Mouse (Mus musculus): Measurements from ENCODE around the gene Ogdh. TPM values are rescaled to one million over a fixed set of nuclear protein-coding genes. Genes with fewer than 3 reads are reported as not detected.
A peak's percentile ranks its signal among the peaks of the same experiment; 100 is the strongest.
"Not testable (repeated sequence)": the region's sequence is repeated elsewhere in the genome, so short reads cannot be mapped to it uniquely, and the experiment has no call there.

Ogdh gene
- total and polyA plus RNA-seq, 2 experiments = 69.9 to 85.2 TPM

DNA sequence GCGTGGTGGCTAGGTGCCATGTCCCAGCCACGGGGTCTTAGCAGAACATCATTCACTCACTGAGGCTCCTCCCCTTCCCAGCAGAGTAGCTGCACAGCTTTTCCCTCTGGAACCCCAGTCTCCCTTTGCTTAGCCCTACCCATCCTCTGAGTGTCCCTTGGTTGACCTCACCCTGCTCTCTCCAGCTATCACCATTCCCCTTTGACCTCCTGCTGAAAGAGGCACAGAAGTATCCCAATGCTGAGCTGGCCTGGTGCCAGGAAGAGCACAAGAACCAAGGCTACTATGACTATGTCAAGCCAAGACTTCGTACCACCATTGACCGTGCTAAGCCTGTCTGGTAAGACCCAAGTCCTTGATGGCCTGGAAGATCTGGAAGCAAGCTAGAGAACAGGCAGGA lies 63.7 kb downstream of the Ogdh start:
- Histone ChIP-seq H3K4me1 (ENCODE audit: control insufficient read depth, insufficient read depth, low read length) (no peaks in the 10 kb centered on the region), H3K9ac (ENCODE audit: low read depth, low read length) (no peak overlapping the region), H3K79me2 (ENCODE audit: control insufficient read depth, insufficient read depth, low read length) (no peaks in the 10 kb centered on the region), H3K36me3 (ENCODE audit: control insufficient read depth, insufficient read depth, low read length) (peaks cover 25% of the 10 kb centered on the region), H3K27ac (replicated peaks; ENCODE audit: insufficient read depth, low read depth, low read length) (no peak overlapping the region), H3K4me3 (ENCODE audit: insufficient read depth, low read depth, low read length) (no peak overlapping the region), H3K27me3 (ENCODE audit: control insufficient read depth, insufficient read depth, low read length) (no peaks in the 10 kb centered on the region)
- TF ChIP-seq CTCF (IDR thresholded peaks at IDR 0.05; ENCODE audit: low read depth, low read length) (no peak), POLR2A (IDR thresholded peaks at IDR 0.05; ENCODE audit: extremely low read depth, insufficient read depth, low read length) (no peak)
- 84% methylated on average over 4 of the region's 4 CpGs for WGBS
- DNase-seq (ENCODE audit: extremely low read depth, low read depth, low spot score) = peak; percentile 23

DNA sequence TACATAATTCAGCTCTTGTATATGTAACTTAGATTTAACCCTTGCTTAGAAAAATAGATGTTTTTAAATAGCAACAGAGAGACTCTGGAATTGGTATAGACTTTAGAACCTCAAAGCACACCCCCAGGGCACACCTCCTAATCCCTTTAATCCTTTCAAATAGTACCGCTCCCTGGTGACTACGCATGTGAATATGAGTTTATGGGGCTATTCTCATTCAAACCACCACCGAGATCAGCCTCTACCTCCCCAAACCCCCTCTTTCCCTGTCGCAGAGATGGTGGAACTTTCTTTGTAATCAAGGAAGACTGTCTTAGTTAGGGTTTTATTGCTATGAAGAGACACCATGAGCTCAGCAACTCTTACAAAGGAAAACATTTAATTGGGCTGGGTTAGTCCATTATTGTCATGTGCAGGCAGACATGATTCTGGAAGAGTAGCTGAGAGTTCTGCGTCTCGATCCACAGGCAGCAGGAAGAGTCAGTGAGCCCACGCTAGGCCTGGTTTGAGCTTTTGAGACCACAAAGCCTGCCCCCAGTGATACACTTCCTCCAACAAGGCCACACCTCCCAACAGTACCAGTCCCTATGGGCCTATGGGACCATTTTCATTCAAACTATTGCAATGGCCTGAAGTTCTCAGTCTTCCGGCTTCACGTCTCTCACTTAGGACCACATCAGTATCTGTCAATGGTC lies 73.3 kb downstream of the Ogdh start:
- no peak overlapping the region for H3K9ac ChIP-seq (ENCODE audit: low read depth, low read length)
- no peak overlapping the region for H3K4me3 ChIP-seq (ENCODE audit: insufficient read depth, low read depth, low read length)
- H3K4me1 ChIP-seq (ENCODE audit: control insufficient read depth, insufficient read depth, low read length) = no peaks in the 10 kb centered on the region
- no peak for TF ChIP-seq POLR2A (IDR thresholded peaks at IDR 0.05; ENCODE audit: extremely low read depth, insufficient read depth, low read length)
- TF ChIP-seq CTCF (IDR thresholded peaks at IDR 0.05; ENCODE audit: low read depth, low read length) = no peak
- 98% methylated on average over 9 of the region's 9 CpGs for WGBS
- H3K36me3 ChIP-seq (ENCODE audit: control insufficient read depth, insufficient read depth, low read length) = no peaks in the 10 kb centered on the region
- no peak for DNase-seq (ENCODE audit: extremely low read depth, low read depth, low spot score)
- H3K27me3 ChIP-seq (ENCODE audit: control insufficient read depth, insufficient read depth, low read length) = no peaks in the 10 kb centered on the region
- H3K79me2 ChIP-seq (ENCODE audit: control insufficient read depth, insufficient read depth, low read length) = no peaks in the 10 kb centered on the region
- no peak overlapping the region for H3K27ac ChIP-seq (replicated peaks; ENCODE audit: insufficient read depth, low read depth, low read length)

DNA sequence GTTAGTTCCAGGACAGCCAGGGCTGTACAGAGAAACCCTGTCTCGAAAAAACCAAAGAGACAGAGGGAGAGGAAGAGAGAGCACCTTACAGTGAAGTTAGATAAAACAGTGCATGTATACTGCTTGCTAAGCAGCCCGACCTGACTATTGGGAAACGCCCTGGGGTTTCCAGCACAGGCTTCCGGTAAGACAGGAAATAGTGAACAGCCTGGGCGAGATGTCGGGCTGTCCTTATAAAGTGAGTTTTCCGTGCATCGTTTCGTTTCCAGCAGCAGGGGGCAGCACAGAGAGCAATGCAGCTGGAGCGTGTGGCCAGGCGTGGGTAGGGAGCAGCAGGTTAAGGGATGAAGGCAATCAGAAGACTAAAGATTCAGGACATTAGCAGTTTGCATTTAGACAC lies 74.5 kb downstream of the Ogdh start:
- 28% methylated on average over 11 of the region's 11 CpGs for WGBS
- H3K27ac ChIP-seq (replicated peaks; ENCODE audit: insufficient read depth, low read depth, low read length) = no peak overlapping the region
- no peaks in the 10 kb centered on the region for H3K4me1 ChIP-seq (ENCODE audit: control insufficient read depth, insufficient read depth, low read length)
- H3K79me2 ChIP-seq (ENCODE audit: control insufficient read depth, insufficient read depth, low read length) = no peaks in the 10 kb centered on the region
- peak; percentile 51 for DNase-seq (ENCODE audit: extremely low read depth, low read depth, low spot score)
- no peaks in the 10 kb centered on the region for H3K27me3 ChIP-seq (ENCODE audit: control insufficient read depth, insufficient read depth, low read length)
- TF ChIP-seq POLR2A (IDR thresholded peaks at IDR 0.05; ENCODE audit: extremely low read depth, insufficient read depth, low read length) (no peak), CTCF (IDR thresholded peaks at IDR 0.05; ENCODE audit: low read depth, low read length) (peak; percentile 91)
- H3K9ac ChIP-seq (ENCODE audit: low read depth, low read length) = no peak overlapping the region
- no peak overlapping the region for H3K4me3 ChIP-seq (ENCODE audit: insufficient read depth, low read depth, low read length)
- no peaks in the 10 kb centered on the region for H3K36me3 ChIP-seq (ENCODE audit: control insufficient read depth, insufficient read depth, low read length)

DNA sequence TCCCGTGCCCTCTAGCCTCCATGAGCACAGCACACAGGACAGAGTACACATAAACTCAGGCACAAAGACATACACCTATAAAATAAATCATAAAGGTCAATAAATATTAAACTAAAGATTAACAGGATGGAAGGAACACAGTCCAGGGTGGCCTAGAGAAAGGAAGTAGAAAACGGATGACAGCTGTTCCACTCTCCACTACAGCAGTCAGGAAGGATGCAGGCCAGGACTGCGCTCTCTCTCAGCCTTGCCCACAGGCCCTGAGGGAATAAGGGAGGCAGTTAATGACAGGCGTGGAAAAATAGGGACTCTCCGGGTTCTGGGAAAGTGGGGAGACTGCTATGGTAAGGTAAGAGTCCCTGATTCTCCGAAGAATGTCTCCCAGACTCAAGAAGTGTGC lies 75.0 kb downstream of the Ogdh start:
- Histone ChIP-seq H3K79me2 (ENCODE audit: control insufficient read depth, insufficient read depth, low read length) (no peaks in the 10 kb centered on the region), H3K4me3 (ENCODE audit: insufficient read depth, low read depth, low read length) (no peak overlapping the region), H3K27ac (replicated peaks; ENCODE audit: insufficient read depth, low read depth, low read length) (no peak overlapping the region), H3K9ac (ENCODE audit: low read depth, low read length) (no peak overlapping the region), H3K27me3 (ENCODE audit: control insufficient read depth, insufficient read depth, low read length) (no peaks in the 10 kb centered on the region), H3K4me1 (ENCODE audit: control insufficient read depth, insufficient read depth, low read length) (no peaks in the 10 kb centered on the region), H3K36me3 (ENCODE audit: control insufficient read depth, insufficient read depth, low read length) (no peaks in the 10 kb centered on the region)
- TF ChIP-seq CTCF (IDR thresholded peaks at IDR 0.05; ENCODE audit: low read depth, low read length) (no peak), POLR2A (IDR thresholded peaks at IDR 0.05; ENCODE audit: extremely low read depth, insufficient read depth, low read length) (no peak)
- 87% methylated on average over 6 of the region's 6 CpGs for WGBS
- DNase-seq (ENCODE audit: extremely low read depth, low read depth, low spot score) = no peak

DNA sequence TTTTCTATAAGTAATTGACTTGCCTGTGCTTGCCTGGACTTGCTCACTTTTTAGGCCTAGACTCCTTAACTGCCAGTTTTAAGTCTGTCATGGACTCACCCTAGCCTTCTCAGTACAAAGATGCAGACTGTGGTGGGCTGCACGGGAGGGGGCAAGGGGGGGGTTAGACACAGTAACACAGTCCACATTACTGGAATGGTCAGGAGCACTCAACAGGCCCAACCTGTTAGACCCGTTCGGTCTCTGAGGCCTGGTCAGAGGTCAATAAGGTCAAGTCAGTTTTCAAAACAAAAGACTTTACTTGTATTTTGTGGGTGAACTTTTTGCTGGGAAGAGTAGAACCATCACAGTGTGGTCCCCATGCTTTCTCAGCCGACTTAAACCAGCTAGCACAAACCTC lies 75.7 kb downstream of the Ogdh start:
- TF ChIP-seq POLR2A (IDR thresholded peaks at IDR 0.05; ENCODE audit: extremely low read depth, insufficient read depth, low read length) (no peak), CTCF (IDR thresholded peaks at IDR 0.05; ENCODE audit: low read depth, low read length) (no peak)
- Histone ChIP-seq H3K4me3 (ENCODE audit: insufficient read depth, low read depth, low read length) (no peak overlapping the region), H3K36me3 (ENCODE audit: control insufficient read depth, insufficient read depth, low read length) (no peaks in the 10 kb centered on the region), H3K9ac (ENCODE audit: low read depth, low read length) (no peak overlapping the region), H3K27me3 (ENCODE audit: control insufficient read depth, insufficient read depth, low read length) (no peaks in the 10 kb centered on the region), H3K27ac (replicated peaks; ENCODE audit: insufficient read depth, low read depth, low read length) (no peak overlapping the region), H3K79me2 (ENCODE audit: control insufficient read depth, insufficient read depth, low read length) (no peaks in the 10 kb centered on the region), H3K4me1 (ENCODE audit: control insufficient read depth, insufficient read depth, low read length) (no peaks in the 10 kb centered on the region)
- no peak for DNase-seq (ENCODE audit: extremely low read depth, low read depth, low spot score)
- WGBS = 72% methylated on average over 4 of the region's 4 CpGs

DNA sequence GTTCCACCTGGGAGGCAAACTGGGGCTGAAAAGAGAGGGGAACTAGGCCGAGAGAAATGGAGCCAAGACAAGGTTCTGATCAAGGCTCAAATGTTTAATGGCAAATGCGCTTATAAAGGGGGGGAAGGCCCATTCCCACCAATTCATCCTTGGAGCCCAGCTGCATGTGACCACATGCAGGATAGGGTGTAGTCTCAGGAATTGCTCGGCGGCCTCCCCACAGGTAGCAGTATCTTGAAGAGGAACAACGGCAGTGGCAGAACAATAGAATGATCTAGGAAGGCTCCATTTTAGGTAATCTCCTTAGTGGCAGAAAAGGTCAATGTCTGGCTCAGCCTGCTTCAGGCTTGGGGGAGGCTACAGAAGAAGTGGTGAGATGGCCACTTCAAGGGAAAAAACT lies 76.6 kb downstream of the Ogdh start:
- H3K4me3 ChIP-seq (ENCODE audit: insufficient read depth, low read depth, low read length); H3K27ac ChIP-seq (replicated peaks; ENCODE audit: insufficient read depth, low read depth, low read length); H3K4me1 ChIP-seq (ENCODE audit: control insufficient read depth, insufficient read depth, low read length); H3K27me3 ChIP-seq (ENCODE audit: control insufficient read depth, insufficient read depth, low read length); DNase-seq (ENCODE audit: extremely low read depth, low read depth, low spot score); H3K9ac ChIP-seq (ENCODE audit: low read depth, low read length); H3K36me3 ChIP-seq (ENCODE audit: control insufficient read depth, insufficient read depth, low read length); H3K79me2 ChIP-seq (ENCODE audit: control insufficient read depth, insufficient read depth, low read length): not testable (repeated sequence)
- WGBS = 81% methylated on average over 5 of the region's 5 CpGs
